Mouse (Mus musculus) stomach, embryonic 15.5 days (tissue): Measurements from ENCODE around the gene Plekhh2. TPM values are rescaled to one million over a fixed set of nuclear protein-coding genes. Genes with fewer than 3 reads are reported as not detected.

Source experiments
- polyA plus RNA-seq: library from polyadenylated mRNA; unstranded; fragments of >200 nt; fragmentation: Nextera tagmentation; extraction: Ambion mirVana; gene quantifications from 2 replicates; pipeline ENCODE4 v1.2.1, GENCODE M21; 2015

Plekhh2 gene
- polyA plus RNA-seq, 1 experiment from 2014 or later, result 7.8 TPM

Other genes with a start within 250 kb of the Plekhh2 start
- gene Thada, start 45.7 kb upstream of the Plekhh2 start, polyA plus RNA-seq, result 7.8 TPM in 2 replicates
- 27.8 and 31.4 TPM in 2 replicates for gene Dync2li1, start 114.6 kb downstream of the Plekhh2 start, polyA plus RNA-seq
- 0.14 and 0.15 TPM in 2 replicates for gene Abcg8, start 164.4 kb downstream of the Plekhh2 start, polyA plus RNA-seq
- 0.90 and 1.4 TPM in 2 replicates for gene Abcg5, start 171.1 kb downstream of the Plekhh2 start, polyA plus RNA-seq